Mouse (Mus musculus) small intestine, adult 2 months (tissue): ENCODE results near the gene Adgrd1.

ENCODE experiments used
- CTCF ChIP-seq: fragments of 200-500 bp; IDR thresholded peaks from 2 replicates; pipeline ENCODE4 v1.5.1; 2012; ENCODE audit warnings: low read depth, mild to moderate bottlenecking, control low read depth, inconsistent platforms, low read length, moderate library complexity, mixed read lengths; ENCODE audit not compliant: insufficient replicate concordance, insufficient read length; ENCODE audit errors: extremely low read depth
- POLR2A ChIP-seq: fragments of 200-500 bp; IDR thresholded peaks from 2 replicates; pipeline ENCODE4 v1.6.1; 2012; ENCODE audit warnings: low read depth, mild to moderate bottlenecking, control low read depth, inconsistent platforms, low read length, moderate library complexity

GRCm38 (mm10) chr5:129217481-129218221, 121.1 kb downstream of the Adgrd1 start:
- TF ChIP-seq CTCF (no peak), POLR2A (no peak)
